Mouse (Mus musculus): ENCODE measurements around the gene Ebf1.

DNA sequence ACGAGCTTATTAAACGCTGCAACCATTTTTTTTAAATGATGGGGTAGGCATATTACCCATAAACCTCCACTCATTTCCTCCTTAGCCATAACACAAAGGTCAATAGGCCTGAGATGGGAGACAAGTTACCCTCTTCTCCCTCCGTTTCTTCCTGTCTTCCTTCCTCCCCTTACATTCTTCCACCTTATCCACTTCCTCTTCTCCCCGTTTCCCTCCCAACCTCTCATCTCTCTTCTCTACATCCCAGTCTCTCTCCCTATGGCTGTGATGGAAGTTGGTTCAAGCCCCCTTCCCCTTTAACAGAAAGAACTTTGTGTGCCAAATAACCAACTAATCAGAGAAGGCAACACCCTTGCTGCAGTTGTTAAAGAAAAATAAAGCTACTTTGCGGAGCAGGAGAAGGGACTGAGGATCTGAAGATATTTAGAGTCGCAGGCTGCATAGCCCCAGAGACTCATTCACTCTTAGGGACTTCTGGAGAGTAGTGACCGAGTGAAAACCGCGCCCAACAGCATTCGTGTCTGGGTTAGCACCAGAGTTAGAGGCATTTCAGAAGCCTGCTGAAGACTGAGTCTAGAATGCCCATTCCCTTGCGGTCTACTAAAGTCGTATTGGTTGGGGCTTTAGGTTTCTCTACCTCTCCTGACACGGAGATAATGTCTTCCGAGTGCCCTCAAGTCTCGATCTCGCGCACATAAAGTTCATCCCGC is 884 bp upstream of the Ebf1 start:
- TF ChIP-seq EP300 (IDR thresholded peaks at IDR 0.05) (no peak), CTCF (IDR thresholded peaks at IDR 0.05) (no peak)
